In the genomic region with DNA sequence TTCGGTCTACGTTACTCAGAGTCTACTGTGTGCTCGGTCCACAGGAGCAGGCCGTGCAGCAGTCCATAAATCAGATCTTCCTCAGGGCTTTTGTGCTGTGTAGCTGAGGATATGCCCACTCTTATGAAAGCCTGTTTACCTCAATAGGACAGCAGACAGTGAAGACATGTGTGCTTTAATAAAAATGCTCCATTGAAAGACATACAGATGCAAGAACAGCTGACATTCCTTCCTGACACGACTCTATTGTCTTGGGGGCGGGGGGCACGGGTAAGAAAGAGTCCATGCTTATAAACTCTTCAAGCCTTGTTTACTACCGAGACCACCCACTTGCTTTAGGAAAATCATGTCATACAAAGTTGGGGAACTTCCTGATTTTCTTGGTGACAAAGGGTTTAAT, we compare ENCODE assay signal across 26 mouse cellular contexts. TPM values are rescaled to one million over a fixed set of nuclear protein-coding genes. Genes with fewer than 3 reads are reported as not detected.
DNase-seq lines count a peak whose midpoint lies in the region; ATAC-seq and TF ChIP-seq lines count a peak whose summit lies in the region.
"Had no signal": no experiment of that assay in that cellular context is flagged by ENCODE, and none has a peak within 500 bp of the region (broad histone marks: within the 10 kb centered on the region; RNA-seq: fewer than 3 reads in every experiment).

No protein-coding gene starts in this region.

- H3K4me1 ChIP-seq in intestine, embryonic 16.5 days (ENCODE audit: control insufficient read depth, insufficient read depth, low read length): no peaks in the 10 kb centered on the region
- peaks cover 6% of the 10 kb centered on the region; the same call in 1 of the 2 replicates for H3K4me1 ChIP-seq in intestine, embryonic 15.5 days (replicated peaks)
- H3K4me1 ChIP-seq in lung, postnatal 0 days (ENCODE audit: insufficient read depth, low read depth, low read length): no peaks in the 10 kb centered on the region
- peaks cover 7% of the 10 kb centered on the region for H3K4me1 ChIP-seq in neural tube, embryonic 14.5 days (ENCODE audit: control insufficient read depth, insufficient read depth, low read length)
- H3K4me1 ChIP-seq in stomach, embryonic 16.5 days (ENCODE audit: control insufficient read depth, insufficient read depth, low read length): no peaks in the 10 kb centered on the region
- H3K4me1 ChIP-seq: kidney, embryonic 15.5 days; midbrain, embryonic 15.5 days had no signal

- ATAC-seq in intestine, embryonic 16.5 days: no peak
- no peak for ATAC-seq in intestine, embryonic 15.5 days
- ATAC-seq in lung, postnatal 0 days: peak; percentile 20; the same call in 1 of the 2 replicates
- peak; percentile 57; the same call in 1 of the 2 replicates for ATAC-seq in neural tube, embryonic 14.5 days (ENCODE audit: low read depth)
- no peak for ATAC-seq in stomach, embryonic 16.5 days (ENCODE audit: insufficient read depth, low FRiP score)
- ATAC-seq: midbrain, embryonic 15.5 days had no signal

- H3K27ac ChIP-seq in intestine, embryonic 16.5 days (ENCODE audit: low read length): 0 out of 2 replicates have a peak overlapping the region, but pooled peaks have one; percentile 25
- H3K27ac ChIP-seq in intestine, embryonic 15.5 days: no peak overlapping the region
- no peak overlapping the region for H3K27ac ChIP-seq in lung, postnatal 0 days (ENCODE audit: low read length)
- H3K27ac ChIP-seq in neural tube, embryonic 14.5 days (ENCODE audit: low read depth, low read length): no peak overlapping the region
- peak overlapping the region; percentile 6; the same call in 1 of the 2 replicates for H3K27ac ChIP-seq in stomach, embryonic 16.5 days (ENCODE audit: low read length)
- H3K27ac ChIP-seq: heart, adult 2 months; heart, embryonic 13.5 days; kidney, embryonic 15.5 days; limb, embryonic 15.5 days; liver, embryonic 14.5 days; midbrain, embryonic 15.5 days had no signal

- TF ChIP-seq EP300 in lung, postnatal 0 days (IDR thresholded peaks at IDR 0.05): no peak

- no peak overlapping the region for H3K4me3 ChIP-seq in intestine, embryonic 16.5 days (ENCODE audit: low read length)
- H3K4me3 ChIP-seq in intestine, embryonic 15.5 days (replicated peaks): no peak overlapping the region
- H3K4me3 ChIP-seq in lung, postnatal 0 days (ENCODE audit: low read depth, low read length): no peak overlapping the region
- H3K4me3 ChIP-seq in neural tube, embryonic 14.5 days (ENCODE audit: low read depth, low read length): no peak overlapping the region
- H3K4me3 ChIP-seq in stomach, embryonic 16.5 days (replicated peaks; ENCODE audit: low read length): no peak overlapping the region
- H3K4me3 ChIP-seq: heart, adult 2 months; heart, embryonic 13.5 days; kidney, embryonic 15.5 days; limb, embryonic 15.5 days; midbrain, embryonic 15.5 days had no signal

- no peak for DNase-seq in lung, postnatal 0 days (ENCODE audit: low spot score)
- DNase-seq in lung, postnatal 4 days: no peak
- DNase-seq in left cerebral cortex, adult 9 months (ENCODE audit: low spot score in 2 of 2): no peak
- DNase-seq: adrenal gland, adult 2 months; B cell, adult 2 months; cerebellum, adult 11 months; cerebellum, adult 9-11 months; gastrocnemius, postnatal 25 days; heart, adult 2 months; heart, postnatal 14 days; kidney, adult 11 months; right cerebral cortex, postnatal 25 days; spleen, adult 18-20 months; thymus, adult 18-20 months; thymus, postnatal 36 days had no signal

- H3K36me3 ChIP-seq in intestine, embryonic 16.5 days (ENCODE audit: control insufficient read depth, insufficient read depth, low read length): peaks cover 13% of the 10 kb centered on the region
- H3K36me3 ChIP-seq in intestine, embryonic 15.5 days: peaks cover 18% of the 10 kb centered on the region
- peaks cover 24% of the 10 kb centered on the region for H3K36me3 ChIP-seq in lung, postnatal 0 days (ENCODE audit: insufficient read depth, low read length)
- H3K36me3 ChIP-seq in neural tube, embryonic 14.5 days (ENCODE audit: control insufficient read depth, insufficient read depth, low read length): peaks cover 8% of the 10 kb centered on the region; the same call in 1 of the 2 replicates
- peaks cover 23% of the 10 kb centered on the region for H3K36me3 ChIP-seq in stomach, embryonic 16.5 days (ENCODE audit: control insufficient read depth, insufficient read depth, low read length)

- no peaks in the 10 kb centered on the region for H3K9me3 ChIP-seq in intestine, embryonic 16.5 days (ENCODE audit: control insufficient read depth, low read length)
- no peaks in the 10 kb centered on the region for H3K9me3 ChIP-seq in intestine, embryonic 15.5 days
- no peaks in the 10 kb centered on the region for H3K9me3 ChIP-seq in lung, postnatal 0 days (ENCODE audit: low read length)
- no peaks in the 10 kb centered on the region for H3K9me3 ChIP-seq in neural tube, embryonic 14.5 days (ENCODE audit: control insufficient read depth, low read length)
- H3K9me3 ChIP-seq in stomach, embryonic 16.5 days (replicated peaks; ENCODE audit: control insufficient read depth, low read length): no peaks in the 10 kb centered on the region; the same call in 1 of the 2 replicates
- H3K9me3 ChIP-seq: G1E; kidney, embryonic 15.5 days; limb, embryonic 15.5 days; midbrain, embryonic 15.5 days had no signal

- 49% methylated on average over 8 of the region's 8 CpGs for WGBS in intestine, embryonic 16.5 days
- 50% methylated on average over 8 of the region's 8 CpGs for WGBS in intestine, embryonic 15.5 days
- WGBS in lung, postnatal 0 days: 49% methylated on average over 8 of the region's 8 CpGs
- 21% methylated on average over 8 of the region's 8 CpGs for WGBS in neural tube, embryonic 14.5 days
- WGBS in stomach, embryonic 16.5 days: 56% methylated on average over 8 of the region's 8 CpGs

- no peaks in the 10 kb centered on the region for H3K27me3 ChIP-seq in intestine, embryonic 16.5 days (replicated peaks; ENCODE audit: control insufficient read depth, insufficient read depth, low read length)
- H3K27me3 ChIP-seq in intestine, embryonic 15.5 days (replicated peaks): no peaks in the 10 kb centered on the region
- H3K27me3 ChIP-seq in lung, postnatal 0 days (replicated peaks; ENCODE audit: insufficient read depth, low read length): no peaks in the 10 kb centered on the region
- no peaks in the 10 kb centered on the region for H3K27me3 ChIP-seq in neural tube, embryonic 14.5 days (ENCODE audit: control insufficient read depth, insufficient read depth, low read length)
- H3K27me3 ChIP-seq in stomach, embryonic 16.5 days (ENCODE audit: control insufficient read depth, insufficient read depth, low read length): no peaks in the 10 kb centered on the region
- H3K27me3 ChIP-seq: CH12.LX; heart, embryonic 13.5 days; kidney, embryonic 15.5 days; limb, embryonic 15.5 days; midbrain, embryonic 15.5 days had no signal

- no peak for TF ChIP-seq CTCF in lung, postnatal 0 days (IDR thresholded peaks at IDR 0.05)

- no peak overlapping the region for H3K4me2 ChIP-seq in intestine, embryonic 16.5 days (ENCODE audit: low read depth, low read length)
- no peak overlapping the region for H3K4me2 ChIP-seq in intestine, embryonic 15.5 days (replicated peaks)
- H3K4me2 ChIP-seq in lung, postnatal 0 days (replicated peaks; ENCODE audit: low read depth, low read length): no peak overlapping the region
- H3K4me2 ChIP-seq in neural tube, embryonic 14.5 days (ENCODE audit: low read depth, low read length): no peak overlapping the region
- H3K4me2 ChIP-seq in stomach, embryonic 16.5 days (ENCODE audit: low read depth, low read length): no peak overlapping the region
- H3K4me2 ChIP-seq: heart, embryonic 13.5 days; kidney, embryonic 15.5 days; limb, embryonic 15.5 days; midbrain, embryonic 15.5 days had no signal

- H3K9ac ChIP-seq in intestine, embryonic 16.5 days (ENCODE audit: low read depth, low read length): no peak overlapping the region
- no peak overlapping the region for H3K9ac ChIP-seq in intestine, embryonic 15.5 days
- no peak overlapping the region for H3K9ac ChIP-seq in lung, postnatal 0 days (replicated peaks; ENCODE audit: low read depth)
- H3K9ac ChIP-seq in neural tube, embryonic 14.5 days (replicated peaks; ENCODE audit: low read depth, low read length): no peak overlapping the region
- no peak overlapping the region for H3K9ac ChIP-seq in stomach, embryonic 16.5 days (ENCODE audit: low read length)
- H3K9ac ChIP-seq: heart, embryonic 13.5 days; kidney, embryonic 15.5 days; limb, embryonic 15.5 days; liver, embryonic 14.5 days; midbrain, embryonic 15.5 days had no signal

RNA-seq across cellular contexts. Expression of a gene that starts 44.0 kb away (rescaled TPM):
- polyA plus RNA-seq in intestine, embryonic 16.5 days (2015; fragmentation: Nextera tagmentation; extraction: Ambion mirVana): 11.4 and 12.6 TPM in 2 replicates
- polyA plus RNA-seq in intestine, embryonic 15.5 days (2015; fragmentation: Nextera tagmentation; extraction: Ambion mirVana): 8.8 and 9.0 TPM in 2 replicates
- polyA plus RNA-seq in lung, postnatal 0 days (2015; fragmentation: Nextera tagmentation; extraction: Ambion mirVana): 19.2 and 22.4 TPM in 2 replicates
- 0.08 and 0.23 TPM in 2 replicates for polyA plus RNA-seq in neural tube, embryonic 14.5 days (2014; fragmentation: Nextera tagmentation; extraction: Ambion mirVana)
- 15.8 and 16.4 TPM in 2 replicates for polyA plus RNA-seq in stomach, embryonic 16.5 days (2015; fragmentation: Nextera tagmentation; extraction: Ambion mirVana)
- polyA plus RNA-seq: adrenal gland, adult 2 months; G1E had no signal

Comparison
In these comparisons a context has a peak if more than half of its experiments do, and no peak if none do; other contexts are left out.
1. H3K27ac ChIP-seq: peak in intestine, embryonic 16.5 days (single experiment) and stomach, embryonic 16.5 days (single experiment); none in intestine, embryonic 15.5 days (single experiment), lung, postnatal 0 days (single experiment) and neural tube, embryonic 14.5 days (single experiment).
2. ATAC-seq: peak in lung, postnatal 0 days (single experiment) and neural tube, embryonic 14.5 days (single experiment); none in intestine, embryonic 16.5 days (single experiment), intestine, embryonic 15.5 days (single experiment) and stomach, embryonic 16.5 days (single experiment).